Comparison of ENCODE assay signal across 26 mouse cellular contexts in genomic region chr13:70369647-70370046, GRCm38 (mm10).
DNase-seq lines count a peak whose midpoint lies in the region; ATAC-seq and TF ChIP-seq lines count a peak whose summit lies in the region.
"Had no signal": no experiment of that assay in that cellular context is flagged by ENCODE, and none has a peak within 500 bp of the region (broad histone marks: within the 10 kb centered on the region; RNA-seq: fewer than 3 reads in every experiment).

No protein-coding gene starts in this region.

- intact Hi-C loops in gastrocnemius, adult 2 months (cut with DNase I) = no loop called here

- 64% methylated on average over 2 of the region's 2 CpGs for WGBS in kidney, embryonic 15.5 days
- WGBS in midbrain, postnatal 0 days = 78% methylated on average over 2 of the region's 2 CpGs
- 76% methylated on average over 2 of the region's 2 CpGs for WGBS in midbrain, embryonic 15.5 days

- H3K4me3 ChIP-seq in kidney, embryonic 15.5 days (replicated peaks) = no peak overlapping the region
- H3K4me3 ChIP-seq in midbrain, postnatal 0 days (ENCODE audit: low read depth, low read length) = no peak overlapping the region
- H3K4me3 ChIP-seq in midbrain, embryonic 15.5 days = no peak overlapping the region
- H3K4me3 ChIP-seq in gastrocnemius, adult 2 months = no peak overlapping the region
- H3K4me3 ChIP-seq: erythroblast, embryonic 14.5 days; heart, embryonic 10.5 days; neural tube, embryonic 12.5 days had no signal

- no peak overlapping the region for H3K27ac ChIP-seq in kidney, embryonic 15.5 days
- H3K27ac ChIP-seq in midbrain, postnatal 0 days (ENCODE audit: low read depth, low read length) = no peak overlapping the region
- H3K27ac ChIP-seq in midbrain, embryonic 15.5 days = no peak overlapping the region
- no peak overlapping the region for H3K27ac ChIP-seq in gastrocnemius, adult 2 months
- H3K27ac ChIP-seq: heart, embryonic 10.5 days; hindbrain, embryonic 14.5 days; neural tube, embryonic 12.5 days had no signal

- H3K9ac ChIP-seq in kidney, embryonic 15.5 days = no peak overlapping the region
- no peak overlapping the region for H3K9ac ChIP-seq in midbrain, postnatal 0 days (replicated peaks; ENCODE audit: low read length, poor library complexity, severe bottlenecking)
- no peak overlapping the region for H3K9ac ChIP-seq in midbrain, embryonic 15.5 days
- H3K9ac ChIP-seq: hindbrain, embryonic 14.5 days; liver, postnatal 0 days; neural tube, embryonic 12.5 days had no signal

- DNase-seq in adrenal gland, adult (ENCODE audit: inconsistent age in 2 of 2, low spot score in 1 of 2) = peak; percentile 33 to 77
- no peak for DNase-seq in adrenal gland, adult 18-20 months (ENCODE audit: low spot score in 2 of 2)
- DNase-seq in kidney, postnatal 10 days = peak; percentile 52
- DNase-seq in midbrain, postnatal 0 days (ENCODE audit: low spot score) = peak; percentile 8
- DNase-seq in lung, postnatal 36 days = peak; percentile 5
- DNase-seq in gastrocnemius, adult 2 months = no peak
- DNase-seq: cerebellum, adult 18-20 months; cerebellum, postnatal 36 days; gastrocnemius, postnatal 36 days; heart, postnatal 14 days; kidney, adult 11 months; layer of hippocampus, adult 9-11 months; liver; liver, postnatal 0 days; retina, postnatal 1 day; right cerebral cortex, postnatal 4 days; thymus, postnatal 25 days had no signal

- no peaks in the 10 kb centered on the region for H3K9me3 ChIP-seq in kidney, embryonic 15.5 days (replicated peaks)
- H3K9me3 ChIP-seq in midbrain, postnatal 0 days (ENCODE audit: low read length) = no peaks in the 10 kb centered on the region
- H3K9me3 ChIP-seq in midbrain, embryonic 15.5 days = no peaks in the 10 kb centered on the region
- H3K9me3 ChIP-seq: heart, embryonic 10.5 days; neural tube, embryonic 12.5 days had no signal

- H3K4me2 ChIP-seq in kidney, embryonic 15.5 days = no peak overlapping the region
- no peak overlapping the region for H3K4me2 ChIP-seq in midbrain, postnatal 0 days (ENCODE audit: low read depth, low read length, poor library complexity, severe bottlenecking)
- no peak overlapping the region for H3K4me2 ChIP-seq in midbrain, embryonic 15.5 days
- H3K4me2 ChIP-seq: hindbrain, embryonic 14.5 days; neural tube, embryonic 12.5 days had no signal

- no peak for TF ChIP-seq CTCF in midbrain, postnatal 0 days (IDR thresholded peaks at IDR 0.05)
- no peak for TF ChIP-seq CTCF in gastrocnemius, adult 2 months (IDR thresholded peaks at IDR 0.05)

- no peaks in the 10 kb centered on the region for H3K4me1 ChIP-seq in kidney, embryonic 15.5 days
- H3K4me1 ChIP-seq in midbrain, postnatal 0 days (ENCODE audit: insufficient read depth, low read length) = no peaks in the 10 kb centered on the region
- no peaks in the 10 kb centered on the region for H3K4me1 ChIP-seq in midbrain, embryonic 15.5 days
- H3K4me1 ChIP-seq: heart, embryonic 10.5 days; neural tube, embryonic 12.5 days had no signal

- ATAC-seq in kidney, embryonic 15.5 days (replicated peaks; ENCODE audit: low FRiP score) = no peak
- no peak for ATAC-seq in midbrain, postnatal 0 days (ENCODE audit: low FRiP score)
- no peak for ATAC-seq in midbrain, embryonic 15.5 days (replicated peaks)
- ATAC-seq: CD4-positive, CD25-positive, alpha-beta regulatory T cell, adult 4 months; forebrain, embryonic 14.5 days; liver, postnatal 0 days had no signal

- no peaks in the 10 kb centered on the region for H3K27me3 ChIP-seq in kidney, embryonic 15.5 days
- H3K27me3 ChIP-seq in midbrain, postnatal 0 days (ENCODE audit: insufficient read depth, low read length) = no peaks in the 10 kb centered on the region
- H3K27me3 ChIP-seq in midbrain, embryonic 15.5 days (replicated peaks) = no peaks in the 10 kb centered on the region
- H3K27me3 ChIP-seq: neural tube, embryonic 12.5 days had no signal

- no peaks in the 10 kb centered on the region for H3K36me3 ChIP-seq in kidney, embryonic 15.5 days
- no peaks in the 10 kb centered on the region for H3K36me3 ChIP-seq in midbrain, postnatal 0 days (ENCODE audit: insufficient read depth, low read length)
- no peaks in the 10 kb centered on the region for H3K36me3 ChIP-seq in midbrain, embryonic 15.5 days (replicated peaks)
- H3K36me3 ChIP-seq: G1E; heart, embryonic 10.5 days; neural tube, embryonic 12.5 days had no signal

Comparison
In these comparisons a context has a peak if more than half of its experiments do, and no peak if none do; other contexts are left out.
1. DNase-seq: peak in adrenal gland, adult (2 of 2), kidney, postnatal 10 days (single experiment), midbrain, postnatal 0 days (single experiment) and lung, postnatal 36 days (single experiment); none in adrenal gland, adult 18-20 months (0 of 2) and gastrocnemius, adult 2 months (single experiment).